Mouse (Mus musculus) heart, postnatal 0 days (tissue): ENCODE measurements around the gene Mapk1. TPM values are rescaled to one million over a fixed set of nuclear protein-coding genes. Genes with fewer than 3 reads are reported as not detected.
"Not testable (repeated sequence)": the region's sequence is repeated elsewhere in the genome, so short reads cannot be mapped to it uniquely, and the experiment has no call there.

Experiments used
- ATAC-seq: fragments of 200-750 bp; cut with Nextera tagmentation; 2 replicates; pipeline ENCODE4 v1.8.0; 2017; ENCODE audit warnings: low read depth, moderate number of reproducible peaks, moderate library complexity; ENCODE audit not compliant: insufficient read depth
- DNase-seq: peaks from one replicate; pipeline ENCODE4 v3.0.0-alpha.2; 2016; ENCODE audit warnings: low spot score
- H3K27ac ChIP-seq: fragments of 300-500 bp; sonication (generic); 2 replicates; pipeline ENCODE4 v1.5.1; 2014; ENCODE audit warnings: low read depth, mild to moderate bottlenecking
- H3K27me3 ChIP-seq: fragments of 300-500 bp; sonication (generic); 2 replicates; pipeline ENCODE4 v1.6.1; 2014; ENCODE audit warnings: low read length, mixed read lengths; ENCODE audit not compliant: control insufficient read depth, insufficient read depth
- H3K36me3 ChIP-seq: fragments of 300-500 bp; sonication (generic); replicated peaks from 2 replicates; pipeline ENCODE4 v1.6.1; 2014; ENCODE audit warnings: low read length, mixed read lengths; ENCODE audit not compliant: control insufficient read depth, insufficient read depth
- H3K4me1 ChIP-seq: fragments of 300-500 bp; sonication (generic); 2 replicates; pipeline ENCODE4 v1.6.1; 2014; ENCODE audit warnings: antibody characterized with exemption; ENCODE audit not compliant: control insufficient read depth, insufficient read depth
- H3K4me2 ChIP-seq: fragments of 300-500 bp; sonication (generic); 2 replicates; pipeline ENCODE4 v1.6.1; 2014; ENCODE audit warnings: low read depth, mild to moderate bottlenecking, low read length, moderate library complexity
- H3K4me3 ChIP-seq: fragments of 300-500 bp; sonication (generic); 2 replicates; pipeline ENCODE4 v1.5.1; 2014; ENCODE audit warnings: low read depth, low read length
- H3K9ac ChIP-seq: fragments of 300-500 bp; sonication (generic); replicated peaks from 2 replicates; pipeline ENCODE4 v1.6.1; 2014; ENCODE audit warnings: low read depth, low read length, mixed read lengths
- H3K9me3 ChIP-seq: fragments of 300-500 bp; sonication (generic); replicated peaks from 2 replicates; pipeline ENCODE4 v1.6.1; 2016; ENCODE audit warnings: low read length; ENCODE audit not compliant: control insufficient read depth
- CTCF ChIP-seq: IDR thresholded peaks from 2 replicates; pipeline ENCODE4 v1.5.1; 2016; ENCODE audit warnings: antibody characterized with exemption, control low read depth, low read depth
- EP300 ChIP-seq: IDR thresholded peaks from 2 replicates; pipeline ENCODE4 v1.6.1; 2016; ENCODE audit warnings: antibody characterized with exemption, low read depth
- WGBS: fragments of 180-500 bp; shearing (Covaris S2); extraction: QIAGEN DNeasy Blood & Tissue Kit; methylation state at CpG from one replicate; pipeline ENCODE4 v1.1.7; 2014; 5-methylcytosine and 5-hydroxymethylcytosine counted together
- polyA plus RNA-seq: library from polyadenylated mRNA; unstranded; fragments of >200 nt; fragmentation: Nextera tagmentation; extraction: Ambion mirVana; gene quantifications from 2 replicates; pipeline ENCODE4 v1.2.1, GENCODE M21; 2015
- total RNA-seq: library from RNA; depleted of rRNA; stranded (reverse); fragments of >200 nt; gene quantifications from 2 replicates; pipeline ENCODE4 v1.2.3, GENCODE M21; 2014; ENCODE audit warnings: low replicate concordance

The Mapk1 gene
- total and polyA plus RNA-seq, 2 experiments from 2014 or later: 97.0 to 184 TPM

GRCm38 (mm10) chr16:16984423-16984941, 1.3 kb downstream of the Mapk1 start:
- Histone ChIP-seq H3K27ac (peak overlapping the region; percentile 96), H3K36me3 (0 out of 2 replicates have a peak, but pooled peaks cover 4% of the 10 kb centered on the region), H3K4me2 (peak overlapping the region; percentile 72), H3K9me3 (no peaks in the 10 kb centered on the region), H3K4me1 (peaks cover 19% of the 10 kb centered on the region), H3K27me3 (no peaks in the 10 kb centered on the region), H3K4me3 (peak overlapping the region; percentile 92), H3K9ac (peak overlapping the region; percentile 92)
- WGBS: 3% methylated on average over 9 of the region's 9 CpGs
- TF ChIP-seq EP300 (no peak), CTCF (no peak)
- ATAC-seq (no peak), DNase-seq (no peak)

- Histone ChIP-seq H3K9me3 (no peaks in the 10 kb centered on the region), H3K27me3 (no peaks in the 10 kb centered on the region), H3K4me1 (peaks cover 19% of the 10 kb centered on the region), H3K27ac (no peak overlapping the region), H3K36me3 (0 out of 2 replicates have a peak, but pooled peaks cover 4% of the 10 kb centered on the region), H3K4me2 (no peak overlapping the region), H3K4me3 (no peak overlapping the region), H3K9ac (no peak overlapping the region)
- no peak for TF ChIP-seq EP300
- TF ChIP-seq CTCF: no peak
- ATAC-seq (no peak), DNase-seq (no peak)
- 80% methylated on average over 2 of the region's 2 CpGs for WGBS
These were observed 4.1 kb downstream of the Mapk1 start for GRCm38 (mm10) chr16:16987248-16987647.

GRCm38 (mm10) chr16:16988842-16989241, 5.7 kb downstream of the Mapk1 start:
- ATAC-seq (no peak), DNase-seq (no peak)
- no peak overlapping the region for H3K4me2 ChIP-seq
- H3K4me3 ChIP-seq: no peak overlapping the region
- no peak overlapping the region for H3K27ac ChIP-seq
- H3K9me3 ChIP-seq: no peaks in the 10 kb centered on the region
- H3K36me3 ChIP-seq: 0 out of 2 replicates have a peak, but pooled peaks cover 4% of the 10 kb centered on the region
- TF ChIP-seq EP300 (no peak), CTCF (no peak)
- no peaks in the 10 kb centered on the region for H3K27me3 ChIP-seq
- 85% methylated on average over 5 of the region's 5 CpGs for WGBS
- no peak overlapping the region for H3K9ac ChIP-seq
- peaks cover 24% of the 10 kb centered on the region for H3K4me1 ChIP-seq

- Histone ChIP-seq H3K4me2 (no peak overlapping the region), H3K27ac (no peak overlapping the region; the same call in 1 of the 2 replicates), H3K9me3 (no peaks in the 10 kb centered on the region), H3K9ac (no peak overlapping the region), H3K4me1 (peaks cover 16% of the 10 kb centered on the region), H3K27me3 (no peaks in the 10 kb centered on the region), H3K36me3 (0 out of 2 replicates have a peak, but pooled peaks cover 7% of the 10 kb centered on the region), H3K4me3 (no peak overlapping the region)
- TF ChIP-seq EP300 (no peak), CTCF (no peak)
- DNase-seq (no peak), ATAC-seq (no peak)
- WGBS: 58% methylated on average over 4 of the region's 4 CpGs
These were observed 6.8 kb downstream of the Mapk1 start for GRCm38 (mm10) chr16:16990021-16990420.

GRCm38 (mm10) chr16:16994426-16995052, 11.4 kb downstream of the Mapk1 start:
- Histone ChIP-seq H3K4me2 (no peak overlapping the region), H3K9me3 (no peaks in the 10 kb centered on the region), H3K36me3 (0 out of 2 replicates have a peak, but pooled peaks cover 3% of the 10 kb centered on the region), H3K27me3 (no peaks in the 10 kb centered on the region), H3K4me1 (0 out of 2 replicates have a peak, but pooled peaks cover 5% of the 10 kb centered on the region), H3K9ac (no peak overlapping the region), H3K4me3 (no peak overlapping the region), H3K27ac (no peak overlapping the region)
- no peak for DNase-seq
- TF ChIP-seq EP300 (no peak), CTCF (no peak)
- WGBS: 70% methylated on average over 4 of the region's 4 CpGs
- no peak for ATAC-seq

- not testable (repeated sequence) for DNase-seq
- WGBS: 84% methylated on average over 10 of the region's 10 CpGs
These were observed 13.0 kb downstream of the Mapk1 start for GRCm38 (mm10) chr16:16996121-16996729.

More at GRCm38 (mm10) chr16:16996121-16996729, 13.0 kb downstream of the Mapk1 start:
- not testable (repeated sequence) for H3K9ac ChIP-seq, H3K27ac ChIP-seq, H3K4me2 ChIP-seq, ATAC-seq, H3K27me3 ChIP-seq, H3K4me1 ChIP-seq, H3K36me3 ChIP-seq, H3K4me3 ChIP-seq, H3K9me3 ChIP-seq
